Mouse (Mus musculus): ENCODE data around the gene Lnx2. TPM values are rescaled to one million over a fixed set of nuclear protein-coding genes. Genes with fewer than 3 reads are reported as not detected.

Lnx2 gene
- 1 to 10 TPM; 2.0 to 2.3 TPM for total RNA-seq (2021)
- long read RNA-seq, experiment 1, full-length matches to known transcripts, result 1 of 4 reads
- long read RNA-seq, experiment 1, partial matches to known transcripts, result 0 of 4 reads
- long read RNA-seq, experiment 1, other reads (novel, unspliced or antisense), result 3 of 4 reads
- long read RNA-seq, experiment 2, full-length matches to known transcripts, result 3 of 5 reads
- long read RNA-seq, experiment 2, partial matches to known transcripts, result 2 of 5 reads
- long read RNA-seq, experiment 2, other reads (novel, unspliced or antisense), result 0 of 5 reads

DNA sequence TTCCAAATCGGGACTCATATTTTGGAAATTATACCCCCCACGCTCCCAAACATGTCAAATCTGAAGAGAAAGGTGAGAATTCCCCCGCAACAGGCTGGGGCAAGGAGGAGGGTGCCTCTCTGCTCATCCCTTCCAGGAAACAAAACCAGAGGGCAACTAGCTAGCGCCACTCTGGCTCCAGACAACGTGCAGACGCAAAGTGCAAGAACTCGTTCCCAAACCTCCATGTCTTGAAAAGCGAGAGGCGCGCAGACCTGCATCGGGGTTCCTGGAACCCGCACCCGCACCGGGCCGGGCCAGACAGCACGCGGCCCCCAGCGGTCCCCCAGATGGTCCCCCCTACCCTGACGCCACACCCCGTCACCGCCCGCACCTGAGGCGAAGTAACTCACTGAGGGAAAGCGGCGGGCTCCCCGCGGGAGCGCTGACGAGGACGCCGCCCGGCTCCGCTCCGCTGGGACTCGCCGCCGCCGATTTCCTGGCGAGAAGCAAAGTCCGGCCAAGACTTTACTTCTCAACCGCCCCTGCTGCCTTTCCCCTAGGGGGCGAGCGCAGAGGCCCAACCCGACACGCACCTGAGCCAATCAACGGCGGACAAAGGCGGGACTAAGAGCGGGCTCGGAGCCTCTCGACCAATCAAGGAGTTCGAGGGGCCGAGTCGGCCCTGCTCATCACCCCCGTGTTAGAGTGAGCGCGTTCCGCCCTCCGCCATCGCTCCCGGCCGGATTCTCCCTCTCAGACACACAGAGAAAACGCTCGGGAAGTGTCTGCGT is at the start of gene Lnx2:
Lnx2 (minus strand) TSS at position 561 of the 773 bp plus-strand sequence.
- peak; percentile 98 for DNase-seq

DNA sequence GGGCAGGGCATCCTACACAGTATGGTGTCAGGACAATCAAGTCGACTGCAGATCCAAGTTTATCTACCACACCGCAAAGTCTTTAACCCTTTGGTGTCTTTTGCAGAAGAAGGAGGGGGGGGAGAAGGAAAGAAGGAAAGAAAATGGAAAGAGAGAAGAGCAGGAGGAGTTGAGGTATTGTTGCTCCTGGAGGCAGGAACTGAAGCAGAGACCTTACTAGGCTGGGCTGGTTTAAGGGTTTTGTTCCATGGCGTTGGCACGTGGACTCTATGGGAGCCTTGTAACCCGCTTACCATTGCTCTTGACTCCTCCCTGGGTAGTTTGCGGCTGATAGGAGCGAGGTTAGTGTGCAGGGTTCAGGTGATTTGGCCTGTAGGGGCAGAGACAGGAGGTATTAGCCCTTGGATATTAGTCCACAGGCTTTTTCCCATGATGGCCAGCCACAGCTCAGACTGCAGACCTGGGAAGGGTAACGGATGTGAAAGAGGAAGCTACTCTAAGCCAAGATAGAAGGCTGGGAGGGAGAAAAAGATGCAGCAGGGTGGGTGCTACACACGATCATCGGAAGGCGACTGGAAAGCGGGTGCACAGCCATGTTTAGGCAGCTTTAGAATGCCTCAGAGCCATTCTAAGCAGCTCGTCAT is 49.3 kb upstream of the Lnx2 start:
- no peak for DNase-seq

DNA sequence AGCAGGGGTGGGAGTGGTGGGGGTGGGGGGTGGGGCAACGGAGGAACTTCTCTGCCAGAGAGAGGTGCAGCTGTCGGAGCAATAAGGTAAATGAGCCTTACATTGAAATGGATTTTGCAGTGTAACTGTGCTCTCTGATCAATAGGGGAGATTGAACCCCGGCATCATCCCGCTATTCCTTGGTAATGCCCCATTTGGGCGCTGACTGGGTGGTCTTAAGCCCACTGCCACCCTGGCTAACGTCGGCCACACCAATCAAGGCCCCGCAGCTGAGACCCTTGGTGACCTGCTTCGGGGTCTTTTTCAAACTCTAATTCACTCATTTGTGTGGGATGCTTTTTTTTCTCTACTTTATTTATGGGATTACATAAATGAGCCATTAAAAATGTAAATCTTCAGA is 48.4 kb upstream of the Lnx2 start:
- no peak for DNase-seq

DNA sequence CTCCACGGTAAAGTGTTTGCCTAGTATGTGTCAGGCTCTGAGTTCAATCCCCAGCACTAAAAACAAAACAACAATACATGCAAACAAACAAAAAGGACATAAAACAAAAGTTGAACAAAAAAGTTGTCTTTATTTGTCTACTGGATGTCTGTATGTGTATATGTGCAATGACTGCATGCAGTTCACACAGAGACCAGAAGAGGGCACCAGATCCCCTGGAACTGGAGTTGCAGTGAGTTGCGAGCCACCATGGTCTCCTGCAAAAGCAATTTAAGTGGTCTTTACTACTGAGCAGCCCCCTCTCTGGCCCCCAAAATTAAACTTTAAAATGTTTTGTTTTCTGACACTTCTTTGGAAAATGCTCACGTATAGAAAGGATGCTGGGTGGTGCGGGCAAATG is 44.8 kb upstream of the Lnx2 start:
- no peak for DNase-seq

DNA sequence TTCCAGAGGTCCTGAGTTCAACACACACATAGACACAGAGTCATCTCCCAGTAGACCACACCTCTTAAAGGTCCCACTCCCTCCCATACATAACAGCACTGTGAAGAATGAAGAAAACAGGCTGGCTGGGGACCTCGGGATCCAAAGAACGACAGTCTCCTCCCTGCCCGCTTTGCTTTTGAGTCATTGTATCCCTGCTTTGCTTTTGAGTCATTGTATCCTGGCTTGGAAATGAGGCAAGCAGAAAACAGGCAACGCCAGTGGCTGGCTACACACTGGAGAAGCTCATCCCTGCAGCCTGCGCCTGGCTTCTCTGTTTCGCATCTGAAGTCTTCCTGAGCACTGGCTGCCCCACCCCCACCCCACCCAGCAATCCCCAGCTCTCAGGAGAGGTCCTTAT is 40.6 kb upstream of the Lnx2 start:
- no peak for DNase-seq

DNA sequence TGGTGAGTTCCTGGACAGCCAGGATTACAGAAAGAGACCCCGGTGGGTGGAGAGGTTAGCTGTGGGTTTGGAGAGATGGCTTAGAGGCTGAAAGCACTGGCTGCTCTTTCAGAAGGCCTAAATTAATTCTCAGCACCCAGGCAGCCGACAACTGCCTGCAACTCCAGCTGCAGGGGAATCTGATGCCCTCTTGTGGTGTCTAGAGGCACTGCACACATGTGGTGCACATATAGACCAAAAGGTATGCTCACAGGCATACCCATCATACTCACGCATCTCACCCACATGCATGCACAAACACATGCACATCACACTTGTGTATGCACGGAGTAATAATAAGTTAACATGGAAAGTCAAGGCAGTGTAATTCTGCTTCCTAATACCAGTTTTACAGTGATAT is 39.2 kb upstream of the Lnx2 start:
- DNase-seq, result no peak

DNA sequence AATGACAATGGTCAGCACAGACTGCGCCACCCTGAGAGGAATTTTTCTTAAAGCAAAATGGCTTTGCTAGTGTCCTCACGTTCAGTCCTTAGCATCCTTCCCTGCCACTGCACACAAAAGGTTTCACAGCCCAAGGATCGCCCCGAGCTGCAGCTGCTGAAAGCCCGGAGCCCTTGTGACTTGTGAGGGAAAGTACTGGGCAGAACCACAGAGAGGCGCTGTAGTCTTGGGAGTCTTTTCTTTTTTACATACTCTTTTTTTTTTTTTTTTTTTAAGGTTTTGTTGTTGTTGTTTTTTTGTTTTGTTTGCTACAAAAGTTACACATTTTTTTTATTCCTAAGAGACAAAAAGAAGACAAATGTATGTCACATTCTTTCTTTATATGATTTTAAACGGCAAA is 38.4 kb upstream of the Lnx2 start:
- DNase-seq, result no peak

DNA sequence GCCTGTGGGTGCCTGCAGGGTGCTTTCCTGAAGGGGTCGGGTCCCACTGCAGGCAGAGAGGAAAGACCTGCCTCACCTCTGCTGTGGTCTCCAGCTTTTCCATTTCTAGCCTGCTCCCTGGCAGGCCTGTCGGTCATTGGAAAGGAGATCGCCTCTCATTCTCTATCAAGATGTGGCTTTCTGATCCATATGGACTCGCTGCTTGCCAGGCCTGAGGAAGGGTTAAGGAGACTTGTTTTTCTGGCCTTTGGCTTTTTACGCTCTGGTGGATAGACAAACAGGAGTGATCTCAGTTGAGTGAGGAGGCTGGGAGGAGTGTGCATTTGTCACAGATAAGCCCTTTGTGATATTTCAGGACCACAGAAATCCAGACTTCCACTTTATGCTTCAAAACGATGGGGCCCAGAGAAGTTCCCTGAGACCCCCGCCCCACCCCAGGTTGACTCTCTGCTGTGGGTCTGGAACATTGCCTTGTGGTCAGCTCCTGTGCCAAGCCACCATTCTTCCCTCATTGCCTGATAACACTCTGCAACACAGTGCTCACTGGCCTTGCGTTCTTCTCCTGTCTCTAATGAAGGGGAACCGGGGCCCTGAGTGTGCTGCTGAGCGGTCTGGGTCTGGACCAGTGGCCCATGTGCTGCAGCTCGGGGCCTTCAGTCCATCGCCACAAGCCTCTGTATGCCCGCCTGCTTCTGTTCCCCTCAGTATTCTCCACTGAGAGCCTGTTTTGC is 32.6 kb upstream of the Lnx2 start:
- no peak for DNase-seq

DNA sequence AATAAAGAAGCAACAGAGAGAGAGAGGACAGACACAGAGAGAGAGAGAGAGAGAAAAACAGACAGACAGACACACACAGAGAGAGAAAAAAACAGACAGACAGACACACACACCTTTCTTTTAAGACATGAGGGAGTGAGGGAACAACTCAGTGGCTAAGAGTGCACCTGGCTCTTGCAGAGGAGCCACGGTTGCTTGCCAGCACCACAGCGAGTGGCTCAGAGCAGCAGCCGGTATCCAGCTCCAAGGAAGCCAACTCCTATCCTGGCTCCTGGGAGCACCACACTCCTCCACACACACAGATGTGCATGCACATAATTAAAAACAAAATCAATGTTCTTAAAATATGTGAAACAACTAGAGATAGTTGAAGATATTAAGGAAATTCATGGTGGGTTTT is 30.9 kb upstream of the Lnx2 start:
- DNase-seq, result no peak

DNA sequence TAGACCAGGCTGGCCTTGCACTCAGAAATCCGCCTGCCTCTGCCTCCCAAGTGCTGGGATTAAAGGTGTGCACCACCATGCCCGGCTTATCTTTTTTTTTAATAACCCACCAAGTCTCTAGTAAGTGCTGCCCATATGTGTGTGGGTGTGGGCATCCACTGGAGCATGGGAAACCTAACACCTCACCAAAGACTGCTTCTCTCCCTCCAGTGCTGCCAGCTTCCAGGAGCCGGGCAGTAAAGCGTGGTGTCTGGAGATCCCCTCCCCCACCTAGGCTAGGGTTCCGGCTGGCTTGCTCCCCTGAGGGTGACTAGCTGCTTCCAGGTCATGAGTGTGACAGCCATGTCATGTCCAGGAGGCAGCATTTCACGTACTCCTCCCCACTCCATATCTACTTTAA is 25.9 kb upstream of the Lnx2 start:
- DNase-seq, result no peak

DNA sequence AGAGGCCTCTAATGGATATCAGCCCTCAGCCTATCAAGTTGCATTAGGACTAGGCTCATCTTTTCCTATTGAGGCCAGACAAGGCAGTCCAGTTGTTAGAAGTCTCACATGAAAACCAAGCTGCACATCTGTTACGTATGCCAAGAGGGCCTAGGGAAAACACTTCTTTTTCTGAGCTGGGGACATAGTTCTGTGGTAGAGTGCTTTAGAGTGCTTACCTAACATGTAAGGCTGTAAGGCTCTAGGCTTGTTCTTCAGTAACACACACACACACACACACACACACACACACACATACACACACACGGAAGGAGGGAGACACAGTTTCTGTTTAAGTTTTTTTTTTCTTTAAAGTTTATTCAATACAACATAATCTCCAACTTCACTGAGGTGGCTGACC is 23.8 kb upstream of the Lnx2 start:
- DNase-seq, result no peak

DNA sequence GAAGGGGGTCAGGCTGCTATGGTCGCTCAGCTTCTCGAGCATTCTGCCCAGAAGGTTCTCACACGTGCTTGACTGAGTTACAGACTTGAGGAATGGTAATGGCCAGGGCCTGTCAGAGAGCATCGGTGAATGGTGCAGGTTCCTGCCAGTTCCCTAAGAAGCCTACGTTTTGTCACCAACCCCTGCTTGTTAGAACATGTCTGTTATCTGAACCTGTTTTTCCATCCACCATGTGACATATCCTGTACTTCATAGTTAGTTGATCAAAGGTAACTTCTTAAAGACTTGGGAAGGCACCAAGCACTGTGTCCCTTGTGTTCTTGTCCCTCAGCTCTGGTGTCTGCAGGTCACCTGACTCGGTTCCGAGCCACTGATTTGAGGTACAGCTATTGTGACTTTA is 22.3 kb upstream of the Lnx2 start:
- DNase-seq, result no peak

DNA sequence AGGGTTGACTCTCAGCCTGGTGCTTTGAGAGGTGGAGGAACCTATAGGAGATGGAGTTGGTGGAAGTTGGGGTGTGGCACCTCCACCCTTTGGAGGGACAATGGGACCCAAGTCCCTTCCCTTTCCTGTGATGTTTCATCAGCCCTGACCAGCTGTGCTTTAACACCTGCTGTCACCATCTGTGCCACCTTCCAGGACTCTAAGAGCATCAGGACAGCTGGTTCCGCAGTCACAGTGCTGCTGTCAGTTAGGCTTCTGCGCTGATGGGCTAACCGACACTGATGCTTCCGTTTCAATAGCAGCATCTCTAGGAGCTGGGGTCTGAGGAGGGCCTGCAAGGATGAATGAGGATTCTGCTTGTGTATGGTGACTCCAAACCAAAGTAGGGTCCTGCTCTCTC is 20.2 kb upstream of the Lnx2 start:
- DNase-seq, result no peak

DNA sequence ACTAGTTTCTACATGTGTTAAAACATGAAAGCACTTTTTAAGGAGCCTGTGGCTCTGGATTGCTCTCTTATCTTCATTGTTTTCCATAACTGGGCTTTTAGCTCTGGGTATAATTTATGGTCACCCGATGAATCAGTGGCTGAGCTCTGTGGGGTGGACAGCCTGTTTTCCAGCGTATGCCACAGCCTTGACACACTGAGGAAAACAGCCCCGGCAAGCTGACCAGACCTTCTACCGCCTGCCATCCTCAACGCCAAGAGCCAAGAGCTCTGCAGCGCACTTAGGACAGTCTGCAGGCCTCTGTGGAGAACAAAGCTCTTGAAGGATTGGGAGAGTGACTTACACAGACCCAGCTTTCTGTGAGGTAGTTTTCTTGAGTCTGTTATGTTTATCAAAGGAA is 17.9 kb upstream of the Lnx2 start:
- DNase-seq, result no peak

DNA sequence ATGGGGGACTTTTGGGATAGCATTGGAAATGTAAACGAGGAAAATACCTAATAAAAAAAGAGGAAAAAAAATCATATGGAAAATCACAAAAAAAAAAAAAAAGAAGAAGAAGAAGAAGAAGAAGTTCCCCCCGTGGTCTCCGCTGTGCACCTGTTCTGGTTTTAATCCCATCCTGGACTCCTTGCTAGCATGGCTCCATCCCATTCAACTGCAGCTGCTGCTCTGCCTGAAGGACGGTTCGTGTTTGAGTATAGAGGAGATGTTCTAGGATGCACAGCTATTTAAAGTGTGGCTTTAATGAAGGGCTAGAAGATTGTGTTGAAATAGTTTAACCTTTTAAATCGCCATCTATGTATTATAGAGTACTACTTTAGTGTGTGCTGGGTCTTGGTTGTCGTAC is 16.1 kb upstream of the Lnx2 start:
- no peak for DNase-seq

DNA sequence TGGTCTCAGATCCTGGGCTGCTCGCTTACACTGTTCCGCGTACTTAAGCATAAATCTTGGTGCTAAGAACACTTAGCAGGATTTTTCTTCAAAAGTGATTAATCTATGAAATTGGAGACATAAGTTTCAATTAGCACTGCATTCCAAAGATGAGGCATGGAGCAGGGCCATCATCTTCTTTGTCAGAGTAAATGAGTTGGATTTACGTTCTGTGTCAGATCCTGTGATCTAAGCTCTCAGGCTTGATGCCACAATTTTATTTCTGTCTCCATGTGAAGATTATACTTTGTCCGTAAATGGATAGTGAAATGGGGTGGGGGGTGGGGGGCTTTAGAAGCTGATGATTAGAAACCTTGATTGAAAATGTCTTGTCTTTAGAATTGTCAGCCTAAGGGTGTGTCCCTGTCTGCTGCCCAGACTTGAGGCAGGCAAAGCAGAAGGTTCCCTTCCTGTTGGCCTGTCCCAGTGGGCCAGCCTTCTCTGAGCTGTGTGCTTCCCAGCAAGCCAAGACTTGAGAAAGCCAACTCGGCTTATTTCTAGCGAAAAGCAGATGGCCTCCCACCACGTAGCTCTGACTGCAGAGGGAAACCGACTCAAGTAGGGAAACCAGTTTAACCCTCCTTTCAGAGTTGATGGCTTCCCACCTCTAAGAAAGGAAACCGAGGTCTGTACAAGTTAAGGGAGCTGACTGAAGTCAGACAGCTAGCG is 14.0 kb upstream of the Lnx2 start:
- peak; percentile 12 for DNase-seq

DNA sequence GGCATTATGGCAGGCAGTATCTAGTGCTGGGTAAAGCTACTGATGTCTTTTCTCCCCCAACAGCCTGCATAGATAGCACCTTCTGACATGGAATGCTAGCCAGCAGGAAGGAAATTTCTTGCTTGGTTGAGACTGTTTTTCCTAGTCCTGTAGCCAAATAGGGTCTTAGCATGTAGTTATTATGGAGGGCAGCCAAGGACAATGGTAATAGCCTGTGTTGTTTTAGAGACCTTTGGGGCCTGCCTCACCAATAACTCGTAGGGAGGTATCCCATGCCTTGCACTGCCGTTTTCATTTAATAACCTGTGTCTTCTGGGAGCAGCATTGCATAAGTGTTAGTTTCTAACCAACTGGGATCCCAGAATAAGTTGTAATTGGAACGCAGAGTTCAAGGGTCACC is 13.4 kb upstream of the Lnx2 start:
- DNase-seq, result no peak

DNA sequence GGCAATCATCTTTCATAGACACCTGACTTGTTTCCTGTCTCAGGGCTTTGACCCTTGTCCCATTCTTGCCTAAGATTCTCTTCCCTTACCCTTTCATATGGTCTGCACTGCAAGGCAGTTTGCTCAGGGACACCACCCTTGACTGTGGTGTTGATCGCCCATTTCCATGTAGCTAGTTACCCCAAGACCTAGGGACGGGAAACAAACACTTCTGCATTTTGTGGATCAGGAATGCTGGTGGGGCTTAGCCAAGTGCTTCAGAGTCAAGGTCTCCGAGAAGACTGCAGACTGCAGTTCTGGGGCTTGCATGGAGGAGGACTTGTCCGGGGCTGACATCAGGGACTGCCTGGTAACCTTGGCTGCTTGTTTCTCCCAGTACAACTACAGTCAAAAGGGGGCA is 10.4 kb upstream of the Lnx2 start:
- DNase-seq, result no peak

DNA sequence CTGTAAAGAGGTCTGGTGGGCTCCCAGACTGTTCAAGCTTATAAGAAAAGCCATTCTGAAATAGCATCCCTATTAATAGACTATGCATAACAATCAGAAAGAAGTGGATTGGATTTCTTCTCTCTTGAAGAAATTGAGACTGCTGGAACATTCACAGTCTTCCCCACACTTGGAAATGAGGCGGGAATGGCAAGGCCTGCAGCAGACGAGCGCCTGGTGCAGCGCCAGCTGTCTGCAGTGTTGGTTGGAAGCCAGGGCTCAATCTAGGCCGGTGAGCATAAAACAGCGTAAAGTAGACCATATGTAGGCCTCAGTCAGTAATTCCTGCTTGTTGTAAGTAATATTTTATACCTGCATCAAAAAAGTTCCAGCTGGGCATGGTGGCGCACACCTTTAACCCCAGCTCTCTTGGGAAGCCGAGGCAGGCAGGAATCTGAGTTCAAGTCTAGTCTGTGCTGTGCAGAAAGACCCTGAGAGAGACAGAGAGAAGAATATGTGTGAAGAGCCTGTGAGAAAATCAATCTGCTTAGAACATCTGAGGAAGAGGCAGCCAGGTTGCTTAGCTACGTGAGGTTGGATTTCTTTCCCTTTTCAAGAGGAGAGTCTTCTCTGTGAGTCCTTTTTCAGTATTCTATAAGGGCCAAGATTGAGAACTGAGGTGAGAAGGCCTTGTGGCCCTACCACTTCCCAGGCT is 9.0 kb upstream of the Lnx2 start:
- no peak for DNase-seq

DNA sequence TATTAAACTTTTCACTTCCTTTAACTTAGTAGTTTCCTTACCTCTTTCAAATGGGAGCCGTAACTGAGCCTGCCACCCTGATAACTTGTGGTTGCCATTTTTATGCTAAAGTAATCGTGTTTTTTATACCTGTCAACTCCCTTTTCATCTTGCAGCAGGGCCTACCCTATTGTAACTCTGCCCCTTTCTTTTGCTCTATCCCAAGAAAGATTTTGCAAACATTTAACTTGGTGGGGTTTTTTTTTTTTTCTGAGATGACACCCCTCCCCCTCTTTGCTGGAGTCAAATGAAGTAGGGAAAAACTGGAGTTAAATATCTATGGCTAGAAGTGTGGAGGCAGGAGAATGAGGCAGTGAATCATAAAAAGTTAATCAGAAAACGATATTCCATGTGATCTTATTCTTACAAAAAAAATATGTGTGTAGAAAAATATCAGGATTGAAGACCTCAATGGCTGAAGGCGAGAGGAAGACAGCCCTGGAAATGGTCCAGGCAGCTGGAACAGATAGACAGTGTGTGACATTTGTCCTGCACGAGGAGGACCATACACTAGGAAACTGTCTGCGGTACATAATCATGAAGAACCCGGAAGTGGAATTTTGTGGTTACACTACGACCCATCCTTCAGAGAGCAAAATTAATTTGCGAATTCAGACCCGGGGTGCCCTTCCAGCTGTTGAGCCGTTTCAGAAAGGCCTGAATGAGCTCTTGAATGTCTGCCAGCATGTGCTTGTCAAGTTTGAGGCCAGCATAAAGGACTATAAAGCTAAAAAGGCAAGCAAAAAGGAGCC is 1.9 kb upstream of the Lnx2 start:
- no peak for DNase-seq
